Mouse (Mus musculus) liver, embryonic 14.5 days (tissue): ENCODE measurements around the gene B3gntl1. TPM values are rescaled to one million over a fixed set of nuclear protein-coding genes. Genes with fewer than 3 reads are reported as not detected.

Source experiments
- ATAC-seq: fragments of 200-750 bp; cut with Nextera tagmentation; 2 replicates; pipeline ENCODE4 v1.8.0; 2017; ENCODE audit warnings: moderate number of reproducible peaks, mild to moderate bottlenecking, moderate library complexity; ENCODE audit not compliant: insufficient read depth
- DNase-seq, 3 experiments: peaks; one replicate each; pipeline ENCODE4 v3.0.0-alpha.2; 2012 to 2013; ENCODE audit warnings: low read depth in 3 of 3, low spot score in 3 of 3
- H3K27ac ChIP-seq: fragments of 300-500 bp; sonication (generic); 2 replicates; pipeline ENCODE4 v1.5.1; 2014; ENCODE audit warnings: moderate library complexity, mild to moderate bottlenecking, control low read depth, inconsistent platforms
- H3K27me3 ChIP-seq: fragments of 300-500 bp; sonication (generic); 2 replicates; pipeline ENCODE4 v1.6.1; 2014; ENCODE audit warnings: mild to moderate bottlenecking, low read length, moderate library complexity; ENCODE audit not compliant: control insufficient read depth, insufficient read depth
- H3K36me3 ChIP-seq: fragments of 300-500 bp; sonication (generic); replicated peaks from 2 replicates; pipeline ENCODE4 v1.6.1; 2014; ENCODE audit warnings: low read depth; ENCODE audit not compliant: control insufficient read depth, insufficient read depth
- H3K4me1 ChIP-seq, 2 experiments: fragments of 200-500 bp in 1 of 2; fragments of 300-500 bp in 1 of 2; sonication (generic) in 1 of 2; replicated peaks; 2 replicates each; pipeline ENCODE4 v1.6.1; 2012 to 2014; ENCODE audit warnings: antibody characterized with exemption in 1 of 2, inconsistent platforms in 1 of 2, low read length in 1 of 2; ENCODE audit not compliant: control insufficient read depth in 2 of 2, insufficient read depth in 2 of 2
- H3K4me2 ChIP-seq: fragments of 300-500 bp; sonication (generic); 2 replicates; pipeline ENCODE4 v1.6.1; 2014; ENCODE audit warnings: low read depth, mild to moderate bottlenecking, control low read depth, moderate library complexity
- H3K4me3 ChIP-seq, 2 experiments: fragments of 200-500 bp in 1 of 2; fragments of 300-500 bp in 1 of 2; sonication (generic) in 1 of 2; 2 replicates each; pipeline ENCODE4 v1.5.1; 2012 to 2014; ENCODE audit warnings: low read depth in 2 of 2, low read length in 2 of 2, mild to moderate bottlenecking in 2 of 2, control low read depth in 1 of 2, inconsistent platforms in 1 of 2, moderate library complexity in 1 of 2; ENCODE audit not compliant: insufficient read depth in 1 of 2
- H3K9ac ChIP-seq: fragments of 300-500 bp; sonication (generic); replicated peaks from 2 replicates; pipeline ENCODE4 v1.6.1; 2014; ENCODE audit warnings: mild to moderate bottlenecking, control low read depth, moderate library complexity
- H3K9me3 ChIP-seq: fragments of 300-500 bp; sonication (generic); 2 replicates; pipeline ENCODE4 v1.6.1; 2016; ENCODE audit warnings: low read length, mixed read lengths; ENCODE audit not compliant: control insufficient read depth
- CTCF ChIP-seq: IDR thresholded peaks from 2 replicates; pipeline ENCODE4 v1.5.1; 2016; ENCODE audit warnings: antibody characterized with exemption, low read depth, control low read depth
- EP300 ChIP-seq: IDR thresholded peaks from 2 replicates; pipeline ENCODE4 v1.6.1; 2016; ENCODE audit warnings: antibody characterized with exemption, low read depth
- WGBS: fragments of 180-500 bp; shearing (Covaris S2); extraction: QIAGEN DNeasy Blood & Tissue Kit; methylation state at CpG from one replicate; pipeline ENCODE4 v1.1.7; 2014; ENCODE audit not compliant: insufficient replicate concordance; 5-methylcytosine and 5-hydroxymethylcytosine counted together
- polyA plus RNA-seq, 2 experiments: library from polyadenylated mRNA; depleted of rRNA in 1 of 2; stranded (reverse) in 1 of 2; unstranded in 1 of 2; fragments of >200 nt; fragmentation: Nextera tagmentation in 1 of 2; extraction: Ambion mirVana in 1 of 2; gene quantifications; 2 replicates each; pipeline versions ENCODE4 v1.2.1 to v1.2.3; 2012 to 2014

The B3gntl1 gene
- polyA plus RNA-seq, 2 experiments, result 1.2 to 1.6 TPM

GRCm38 (mm10) chr11:121629529-121629928 lies 43.4 kb downstream of the B3gntl1 start:
- no peak overlapping the region for H3K27ac ChIP-seq
- no peaks in the 10 kb centered on the region for H3K4me1 ChIP-seq
- no peaks in the 10 kb centered on the region for H3K9me3 ChIP-seq
- no peak for DNase-seq
- no peaks in the 10 kb centered on the region for H3K36me3 ChIP-seq
- no peak for ATAC-seq
- H3K4me2 ChIP-seq, result no peak overlapping the region
- WGBS, result 84% methylated on average over 6 of the region's 6 CpGs
- TF ChIP-seq EP300 (no peak), CTCF (no peak)
- no peak overlapping the region for H3K9ac ChIP-seq
- no peak overlapping the region for H3K4me3 ChIP-seq
- H3K27me3 ChIP-seq, result no peaks in the 10 kb centered on the region

- H3K9ac ChIP-seq, result no peak overlapping the region
- no peaks in the 10 kb centered on the region for H3K36me3 ChIP-seq
- no peaks in the 10 kb centered on the region for H3K9me3 ChIP-seq
- H3K4me1 ChIP-seq, result no peaks in the 10 kb centered on the region
- WGBS, result 72% methylated on average over 5 of the region's 5 CpGs
- DNase-seq (no peak), ATAC-seq (no peak)
- no peaks in the 10 kb centered on the region for H3K27me3 ChIP-seq
- no peak overlapping the region for H3K4me2 ChIP-seq
- no peak overlapping the region for H3K27ac ChIP-seq
- no peak overlapping the region for H3K4me3 ChIP-seq
- no peak for TF ChIP-seq EP300
- TF ChIP-seq CTCF, result no peak
Observed at GRCm38 (mm10) chr11:121627521-121627920, 45.4 kb downstream of the B3gntl1 start.

GRCm38 (mm10) chr11:121625007-121625406 lies 47.9 kb downstream of the B3gntl1 start:
- H3K9me3 ChIP-seq, result no peaks in the 10 kb centered on the region
- no peak overlapping the region for H3K4me3 ChIP-seq
- TF ChIP-seq CTCF, result no peak
- TF ChIP-seq EP300, result no peak
- H3K4me2 ChIP-seq, result no peak overlapping the region
- no peaks in the 10 kb centered on the region; the same call in 1 of the 2 replicates for H3K36me3 ChIP-seq
- H3K9ac ChIP-seq, result no peak overlapping the region
- no peak overlapping the region for H3K27ac ChIP-seq
- no peaks in the 10 kb centered on the region for H3K27me3 ChIP-seq
- H3K4me1 ChIP-seq, result no peaks in the 10 kb centered on the region
- no peak for DNase-seq
- 82% methylated on average over 4 of the region's 4 CpGs for WGBS
- no peak for ATAC-seq

- TF ChIP-seq CTCF (no peak), EP300 (no peak)
- ATAC-seq (no peak), DNase-seq (no peak)
- Histone ChIP-seq H3K9ac (no peak overlapping the region), H3K4me2 (no peak overlapping the region), H3K27me3 (no peaks in the 10 kb centered on the region), H3K4me3 (no peak overlapping the region), H3K36me3 (peaks cover 9% of the 10 kb centered on the region; the same call in 1 of the 2 replicates), H3K27ac (no peak overlapping the region), H3K4me1 (no peaks in the 10 kb centered on the region; a peak in 1 of 4 replicates), H3K9me3 (no peaks in the 10 kb centered on the region)
- WGBS, result 81% methylated on average over 1 of the region's 1 CpGs
Observed at GRCm38 (mm10) chr11:121617371-121617770, 55.6 kb downstream of the B3gntl1 start.

GRCm38 (mm10) chr11:121616501-121616900 lies 56.5 kb downstream of the B3gntl1 start:
- H3K27me3 ChIP-seq, result no peaks in the 10 kb centered on the region
- H3K4me1 ChIP-seq, result no peaks in the 10 kb centered on the region; a peak in 1 of 4 replicates
- no peak for ATAC-seq
- H3K9me3 ChIP-seq, result no peaks in the 10 kb centered on the region
- H3K36me3 ChIP-seq, result peaks cover 9% of the 10 kb centered on the region; the same call in 1 of the 2 replicates
- H3K27ac ChIP-seq, result no peak overlapping the region
- no peak for DNase-seq
- TF ChIP-seq EP300 (no peak), CTCF (no peak)
- no peak overlapping the region for H3K9ac ChIP-seq
- H3K4me2 ChIP-seq, result no peak overlapping the region
- H3K4me3 ChIP-seq, result no peak overlapping the region
